Mouse (Mus musculus): ENCODE data around the gene Ptpn11.

The Ptpn11 gene

GRCm38 (mm10) chr5:121129254-121129653, 61.9 kb downstream of the Ptpn11 start:
- in situ Hi-C loops (cut with MboI, MseI), result no loop called here

- in situ Hi-C loops (cut with MboI, MseI), result no loop called here
Observed at GRCm38 (mm10) chr5:121126051-121126450, 65.1 kb downstream of the Ptpn11 start.

- in situ Hi-C loops (cut with MboI, MseI), result no loop called here
Observed at GRCm38 (mm10) chr5:121125563-121125962, 65.6 kb downstream of the Ptpn11 start.

GRCm38 (mm10) chr5:121124208-121125185, 66.7 kb downstream of the Ptpn11 start:
- in situ Hi-C loops (cut with MboI, MseI), result no loop called here

- in situ Hi-C loops (cut with MboI, MseI), result no loop called here
Observed at GRCm38 (mm10) chr5:121123399-121123798, 67.8 kb downstream of the Ptpn11 start.

GRCm38 (mm10) chr5:121122577-121122976, 68.6 kb downstream of the Ptpn11 start:
- in situ Hi-C loops (cut with MboI, MseI), result no loop called here

GRCm38 (mm10) chr5:121122036-121122435, 69.2 kb downstream of the Ptpn11 start:
- in situ Hi-C loops (cut with MboI, MseI), result no loop called here

GRCm38 (mm10) chr5:121119331-121120034, 71.7 kb downstream of the Ptpn11 start:
- in situ Hi-C loops (cut with MboI, MseI), result no loop called here

GRCm38 (mm10) chr5:121118345-121118744, 72.9 kb downstream of the Ptpn11 start:
- in situ Hi-C loops (cut with MboI, MseI), result no loop called here

- in situ Hi-C loops (cut with MboI, MseI), result no loop called here
Observed at GRCm38 (mm10) chr5:121116941-121117340, 74.3 kb downstream of the Ptpn11 start.

- in situ Hi-C loops (cut with MboI, MseI), result no loop called here
Observed at GRCm38 (mm10) chr5:121115391-121116157, 75.6 kb downstream of the Ptpn11 start.

- in situ Hi-C loops (cut with MboI, MseI), result no loop called here
Observed at GRCm38 (mm10) chr5:121114151-121114550, 77.0 kb downstream of the Ptpn11 start.

- in situ Hi-C loops (cut with MboI, MseI), result no loop called here
Observed at GRCm38 (mm10) chr5:121112390-121112789, 78.8 kb downstream of the Ptpn11 start.

GRCm38 (mm10) chr5:121111106-121111915, 79.9 kb downstream of the Ptpn11 start:
- in situ Hi-C loops (cut with MboI, MseI), result no loop called here

GRCm38 (mm10) chr5:121109185-121109584, 82.0 kb downstream of the Ptpn11 start:
- in situ Hi-C loops (cut with MboI, MseI), result loop anchor here (10.0 kb wide), 1 partner anchor 1966 kb away; no protein-coding TSS in a partner anchor

GRCm38 (mm10) chr5:121106913-121107312, 84.3 kb downstream of the Ptpn11 start:
- in situ Hi-C loops (cut with MboI, MseI), result loop anchor here (10.0 kb wide), 1 partner anchor 1968 kb away; no protein-coding TSS in a partner anchor

GRCm38 (mm10) chr5:121100886-121101580, 90.2 kb downstream of the Ptpn11 start:
- in situ Hi-C loops (cut with MboI, MseI), result loop anchor here (10.0 kb wide), 1 partner anchor 1974 kb away; no protein-coding TSS in a partner anchor

GRCm38 (mm10) chr5:121100095-121100494, 91.1 kb downstream of the Ptpn11 start:
- in situ Hi-C loops (cut with MboI, MseI), result loop anchor here (10.0 kb wide), 1 partner anchor 1975 kb away; no protein-coding TSS in a partner anchor

- in situ Hi-C loops (cut with MboI, MseI), result no loop called here
Observed at GRCm38 (mm10) chr5:121097970-121098369, 93.2 kb downstream of the Ptpn11 start.

- in situ Hi-C loops (cut with MboI, MseI), result no loop called here
Observed at GRCm38 (mm10) chr5:121096744-121097143, 94.5 kb downstream of the Ptpn11 start.

Data from regulatory T cell (primary cell).